Mouse (Mus musculus): ENCODE results near the gene Gm20683. TPM values are rescaled to one million over a fixed set of nuclear protein-coding genes. Genes with fewer than 3 reads are reported as not detected.

Gene Gm20683
- polyA plus RNA-seq (2015; fragmentation: Nextera tagmentation; extraction: Ambion mirVana): 1.5 and 1.9 TPM in 2 replicates

DNA sequence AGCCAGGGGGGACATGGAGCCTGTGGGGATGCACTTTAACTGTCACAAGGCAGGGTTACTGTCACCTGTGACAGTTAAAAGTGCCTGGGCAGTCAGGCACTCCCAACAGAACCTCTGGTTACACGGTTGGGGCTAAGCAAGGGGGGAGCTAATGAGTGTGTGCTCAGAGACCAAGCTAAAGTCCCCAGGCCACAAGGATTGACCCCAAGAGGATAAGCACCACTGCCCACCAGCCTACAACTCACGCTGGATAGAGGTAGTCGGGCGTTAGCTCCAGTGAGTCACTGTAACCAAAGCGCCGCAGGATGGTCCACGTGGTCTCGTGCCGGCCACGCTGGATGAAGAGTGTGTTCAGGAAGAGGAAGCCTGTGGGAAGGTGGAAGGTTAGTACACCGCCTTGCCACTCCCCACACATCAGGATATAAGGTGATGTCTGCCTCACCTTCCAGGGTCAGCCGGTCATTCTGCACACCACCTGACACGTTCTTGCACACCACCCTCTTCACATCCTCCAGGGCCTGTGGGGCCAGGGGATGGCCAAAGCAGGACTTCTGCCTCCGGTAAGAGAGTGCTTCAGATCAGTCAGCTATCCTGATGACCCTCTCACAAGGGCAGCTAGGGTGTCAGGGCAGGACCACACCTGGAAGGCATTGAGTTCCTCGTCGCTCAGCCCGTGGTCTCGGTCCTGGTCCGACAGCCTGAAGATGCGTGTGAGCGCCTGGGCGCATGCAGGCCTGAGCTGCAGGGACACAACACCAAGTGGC, at the start of gene Gm20683:
TSS of gene Gm20683 (minus strand) at position 647 of the 764 bp plus-strand sequence.
- WGBS: 92% methylated on average over 22 of the region's 22 CpGs
- H3K4me2 ChIP-seq (replicated peaks): no peak within 1 kb of the TSS
- no peak within 1 kb of the TSS for H3K27ac ChIP-seq
- no peak within 1 kb of the TSS for H3K4me3 ChIP-seq
- peaks cover 68% of the 10 kb centered on the region for H3K36me3 ChIP-seq
- no peak within 1 kb of the TSS for H3K9ac ChIP-seq
- no peaks in the 10 kb centered on the region for H3K9me3 ChIP-seq
- H3K4me1 ChIP-seq: peaks cover 34% of the 10 kb centered on the region
- no peaks in the 10 kb centered on the region for H3K27me3 ChIP-seq
- ATAC-seq (ENCODE audit: low FRiP score, low read depth): no peak

DNA sequence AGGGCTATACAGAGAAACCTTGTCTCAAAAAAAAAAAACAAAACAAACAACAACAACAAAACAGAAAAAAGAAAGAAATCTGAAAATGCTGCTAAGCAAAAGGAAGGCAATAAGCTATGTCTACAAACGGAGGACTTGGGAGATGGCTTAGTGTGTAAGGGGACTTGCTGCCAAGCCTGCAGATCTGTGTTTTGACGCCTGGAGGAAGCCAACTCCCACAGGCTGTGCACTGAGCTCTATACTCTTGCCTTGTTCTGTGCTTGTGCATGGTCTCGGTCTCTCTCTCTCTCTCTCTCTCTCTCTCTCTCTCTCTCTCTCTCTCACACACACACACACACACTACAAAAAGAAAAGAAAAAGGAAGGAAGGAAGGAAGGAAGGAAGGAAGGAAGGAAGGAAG, 47.3 kb upstream of the Gm20683 start:
- no peak overlapping the region for H3K9ac ChIP-seq
- H3K36me3 ChIP-seq: peaks cover 60% of the 10 kb centered on the region
- H3K27me3 ChIP-seq: no peaks in the 10 kb centered on the region
- H3K4me2 ChIP-seq (replicated peaks): no peak overlapping the region
- H3K9me3 ChIP-seq: no peaks in the 10 kb centered on the region
- no peak overlapping the region for H3K27ac ChIP-seq
- H3K4me3 ChIP-seq: no peak overlapping the region
- ATAC-seq (ENCODE audit: low FRiP score, low read depth): no peak
- WGBS: 89% methylated on average over 3 of the region's 3 CpGs
- H3K4me1 ChIP-seq: no peaks in the 10 kb centered on the region

DNA sequence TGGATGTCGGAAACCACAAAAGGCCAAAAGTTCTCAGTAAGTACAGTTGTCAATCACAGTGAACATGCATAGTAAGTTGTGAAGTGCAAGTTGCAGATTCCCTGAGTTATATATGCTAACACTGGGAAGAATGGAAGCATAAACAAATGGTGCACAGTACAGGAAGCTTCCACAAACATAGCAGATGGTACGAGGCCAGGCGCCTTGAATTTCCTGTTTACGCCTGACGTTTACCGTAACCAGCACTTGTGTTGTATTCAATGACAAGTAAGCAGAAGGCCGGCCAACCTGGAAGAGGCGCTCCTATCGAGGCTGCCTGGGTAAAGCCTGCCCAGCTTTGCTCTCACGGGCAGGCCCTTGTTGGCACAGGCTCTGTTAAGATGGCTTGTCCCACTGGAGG, 45.9 kb upstream of the Gm20683 start:
- Histone ChIP-seq H3K27ac (no peak overlapping the region), H3K4me1 (0 out of 2 replicates have a peak, but pooled peaks cover 1% of the 10 kb centered on the region), H3K9ac (no peak overlapping the region), H3K4me3 (no peak overlapping the region), H3K27me3 (no peaks in the 10 kb centered on the region), H3K4me2 (replicated peaks) (no peak overlapping the region), H3K9me3 (no peaks in the 10 kb centered on the region), H3K36me3 (peaks cover 74% of the 10 kb centered on the region)
- WGBS: 89% methylated on average over 10 of the region's 10 CpGs
- ATAC-seq (ENCODE audit: low FRiP score, low read depth): no peak

DNA sequence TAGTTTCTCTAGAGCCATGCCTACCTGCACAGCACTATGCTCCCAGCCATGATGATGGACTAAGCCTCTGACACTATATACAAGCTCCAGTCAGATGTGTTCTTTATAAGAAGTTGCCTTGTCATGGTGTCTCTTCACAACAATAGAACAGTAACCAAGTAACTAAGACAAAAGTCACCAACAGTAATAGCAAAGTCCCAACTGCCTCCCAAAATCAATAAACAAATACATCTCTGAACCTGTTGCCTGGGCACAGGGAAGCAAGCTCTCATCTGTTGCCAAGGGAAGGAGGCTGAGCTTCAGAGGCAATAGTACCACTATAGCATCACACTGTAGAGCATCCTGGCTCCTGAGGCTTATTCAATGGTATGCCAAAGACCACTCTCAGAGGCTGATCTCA, 45.2 kb upstream of the Gm20683 start:
- no peak for ATAC-seq (ENCODE audit: low FRiP score, low read depth)
- peaks cover 80% of the 10 kb centered on the region for H3K36me3 ChIP-seq

DNA sequence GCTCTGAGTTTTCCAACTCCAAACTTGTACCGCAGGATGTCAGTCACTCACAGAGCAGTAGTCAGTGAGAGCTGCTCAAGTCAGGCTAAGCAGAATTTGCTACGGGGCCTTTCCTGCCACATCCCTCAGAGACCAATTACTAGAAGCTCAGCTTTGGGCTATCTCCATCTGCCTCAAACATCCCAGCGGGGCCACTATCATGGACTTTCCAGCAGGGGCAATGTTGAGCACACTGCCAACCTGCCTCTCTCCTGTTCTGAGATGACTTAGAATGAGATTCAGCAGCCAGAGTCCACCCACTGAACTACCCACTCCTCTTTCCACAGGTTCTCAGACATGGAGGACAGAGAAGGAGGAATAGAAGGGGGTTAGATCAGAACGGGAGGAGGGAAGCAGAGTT, 44.1 kb upstream of the Gm20683 start:
- Histone ChIP-seq H3K27me3 (no peaks in the 10 kb centered on the region), H3K36me3 (peaks cover 80% of the 10 kb centered on the region), H3K4me2 (replicated peaks) (no peak overlapping the region), H3K4me1 (peaks cover 15% of the 10 kb centered on the region), H3K9me3 (no peaks in the 10 kb centered on the region), H3K27ac (no peak overlapping the region), H3K4me3 (no peak overlapping the region), H3K9ac (no peak overlapping the region)
- ATAC-seq (ENCODE audit: low FRiP score, low read depth): no peak
- 61% methylated on average over 4 of the region's 4 CpGs for WGBS

More for the DNA sequence above, 45.2 kb upstream of the Gm20683 start:
- H3K27me3 ChIP-seq: no peaks in the 10 kb centered on the region
- no peaks in the 10 kb centered on the region for H3K9me3 ChIP-seq
- H3K27ac ChIP-seq: no peak overlapping the region
- no peak overlapping the region for H3K4me2 ChIP-seq (replicated peaks)
- no peak overlapping the region for H3K4me3 ChIP-seq
- H3K9ac ChIP-seq: no peak overlapping the region
- H3K4me1 ChIP-seq: 0 out of 2 replicates have a peak, but pooled peaks cover 5% of the 10 kb centered on the region

DNA sequence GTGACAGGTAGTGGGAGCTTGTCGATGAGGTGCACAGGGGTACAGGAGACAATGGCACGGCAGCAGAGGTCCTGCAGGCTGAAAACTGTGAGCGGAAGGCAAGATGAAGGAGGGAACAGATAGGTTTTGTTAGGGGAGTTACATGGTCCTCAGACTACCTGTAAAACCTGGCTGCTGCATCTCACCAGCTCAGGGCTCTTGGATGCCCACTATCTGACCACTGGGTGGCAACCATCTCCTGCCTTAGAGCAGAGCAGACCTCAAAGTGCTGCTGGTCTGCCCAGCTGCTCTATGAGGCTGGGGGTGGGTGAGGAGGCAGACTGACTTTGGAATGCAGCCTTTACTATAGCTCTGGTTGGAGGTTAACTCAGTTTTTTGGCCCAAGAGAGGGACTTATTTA, 42.3 kb upstream of the Gm20683 start:
- no peak for ATAC-seq (ENCODE audit: low FRiP score, low read depth)
- Histone ChIP-seq H3K36me3 (peaks cover 73% of the 10 kb centered on the region), H3K4me3 (no peak overlapping the region), H3K4me1 (peaks cover 20% of the 10 kb centered on the region), H3K27me3 (no peaks in the 10 kb centered on the region), H3K9me3 (no peaks in the 10 kb centered on the region), H3K4me2 (replicated peaks) (no peak overlapping the region), H3K9ac (no peak overlapping the region), H3K27ac (no peak overlapping the region)
- 93% methylated on average over 3 of the region's 3 CpGs for WGBS

DNA sequence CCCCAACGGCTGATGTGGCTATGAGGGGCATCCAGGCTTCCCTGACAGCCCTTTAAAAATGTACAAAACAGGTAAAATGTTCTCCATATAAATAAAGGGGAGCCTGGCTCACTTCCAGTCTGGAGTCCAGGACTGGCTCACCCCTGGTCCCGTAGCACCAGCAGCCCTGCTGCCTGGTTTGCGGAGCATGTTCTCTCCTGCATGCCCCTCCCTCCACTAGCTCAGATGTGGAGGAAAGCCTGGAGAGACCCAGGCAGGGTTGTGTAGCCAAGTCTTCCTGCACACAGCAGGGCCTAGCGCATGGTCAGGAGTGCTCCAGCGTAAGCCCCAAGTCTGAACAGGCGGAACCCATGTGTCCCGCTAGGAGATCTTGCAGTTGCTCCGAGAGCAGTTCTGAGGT, 41.7 kb upstream of the Gm20683 start:
- no peak for ATAC-seq (ENCODE audit: low FRiP score, low read depth)
- Histone ChIP-seq H3K36me3 (peaks cover 73% of the 10 kb centered on the region), H3K9me3 (no peaks in the 10 kb centered on the region), H3K4me3 (no peak overlapping the region), H3K27ac (no peak overlapping the region), H3K4me1 (peaks cover 20% of the 10 kb centered on the region), H3K4me2 (replicated peaks) (no peak overlapping the region), H3K9ac (no peak overlapping the region), H3K27me3 (no peaks in the 10 kb centered on the region)
- WGBS: 83% methylated on average over 8 of the region's 8 CpGs

DNA sequence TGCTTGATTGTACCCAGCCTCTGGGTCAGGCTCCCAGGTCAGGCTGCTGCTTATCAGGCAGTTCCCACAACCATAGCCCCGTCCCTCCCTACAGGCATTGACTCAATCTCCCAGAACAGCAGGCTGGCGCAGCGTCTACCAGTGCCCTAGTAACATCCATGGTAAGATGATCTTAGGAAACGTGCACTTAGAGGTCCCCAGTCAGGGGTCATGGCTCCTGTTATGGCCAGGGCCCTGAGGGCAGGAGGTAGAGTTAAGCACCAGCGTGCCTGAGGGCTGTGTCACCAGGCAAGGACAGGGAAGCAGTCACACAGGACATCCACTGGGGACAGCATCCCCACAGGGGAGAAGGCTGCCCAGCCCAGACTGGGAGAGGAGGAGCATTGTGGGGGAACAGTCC, 40.7 kb upstream of the Gm20683 start:
- WGBS: 35% methylated on average over 5 of the region's 5 CpGs
- Histone ChIP-seq H3K27ac (no peak overlapping the region), H3K9me3 (no peaks in the 10 kb centered on the region), H3K4me3 (no peak overlapping the region), H3K4me2 (replicated peaks) (no peak overlapping the region), H3K9ac (no peak overlapping the region; the same call in 1 of the 2 replicates), H3K4me1 (peaks cover 20% of the 10 kb centered on the region), H3K27me3 (no peaks in the 10 kb centered on the region), H3K36me3 (peaks cover 70% of the 10 kb centered on the region)
- ATAC-seq (ENCODE audit: low FRiP score, low read depth): no peak

DNA sequence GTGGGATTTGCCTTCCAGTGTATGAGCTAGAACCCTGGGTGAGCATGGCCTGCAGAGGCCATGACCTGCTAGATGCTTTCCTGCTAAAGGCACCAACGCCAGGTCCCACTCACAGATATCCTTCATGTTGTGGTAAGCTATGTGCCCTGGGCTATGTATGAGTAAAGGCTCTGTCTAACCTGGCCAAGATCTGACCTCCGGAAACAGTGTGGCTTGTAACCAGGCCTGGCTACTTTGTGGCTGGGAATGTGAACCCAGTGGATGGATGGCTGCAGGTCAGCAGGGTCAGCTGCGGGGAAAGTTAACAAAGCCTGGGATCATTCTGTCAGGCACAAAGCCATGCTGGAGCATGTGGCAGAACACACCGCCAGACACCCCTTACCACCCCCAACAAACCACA, 40.1 kb upstream of the Gm20683 start:
- Histone ChIP-seq H3K36me3 (peaks cover 66% of the 10 kb centered on the region), H3K4me1 (peaks cover 25% of the 10 kb centered on the region), H3K4me3 (no peak overlapping the region), H3K27me3 (no peaks in the 10 kb centered on the region), H3K4me2 (replicated peaks) (no peak overlapping the region), H3K9ac (no peak overlapping the region), H3K27ac (0 out of 2 replicates have a peak overlapping the region, but pooled peaks have one; percentile 44), H3K9me3 (no peaks in the 10 kb centered on the region)
- ATAC-seq (ENCODE audit: low FRiP score, low read depth): no peak
- 23% methylated on average over 4 of the region's 4 CpGs for WGBS

DNA sequence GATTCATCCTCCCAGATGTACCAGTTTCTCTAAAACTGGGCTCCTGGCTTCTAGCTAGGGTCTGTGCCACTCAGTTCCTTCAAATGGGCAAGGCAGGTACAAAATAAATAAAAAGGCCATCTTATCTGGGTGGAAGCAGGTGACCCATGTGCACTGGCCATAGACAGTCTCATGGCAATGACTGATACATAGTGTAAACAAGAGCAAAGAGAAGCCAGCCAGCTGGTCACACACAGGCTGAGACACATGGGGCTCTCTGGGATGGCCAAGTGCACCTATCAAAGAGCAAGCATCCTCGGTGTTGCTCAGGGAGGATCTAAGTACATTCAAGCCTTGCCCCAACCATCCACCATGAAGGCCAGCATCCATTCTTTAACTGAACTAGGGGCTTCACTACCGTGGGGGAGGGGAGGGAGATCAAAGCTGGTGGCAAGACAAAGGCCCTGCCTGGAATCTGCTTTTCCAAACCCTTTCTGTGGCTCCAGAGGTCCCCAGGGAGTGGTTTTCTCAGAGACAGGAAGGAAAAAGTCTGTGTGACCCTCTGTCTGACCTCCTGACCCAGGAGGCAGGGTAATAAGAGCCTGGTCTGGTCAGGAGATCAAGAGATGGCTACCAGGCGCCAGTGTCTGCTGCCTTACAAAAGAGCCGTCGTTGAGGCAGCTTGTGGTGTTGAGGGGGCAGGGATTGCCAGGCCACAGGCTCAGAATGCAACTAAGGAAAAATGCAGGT, 39.5 kb upstream of the Gm20683 start:
- H3K36me3 ChIP-seq: peaks cover 64% of the 10 kb centered on the region

DNA sequence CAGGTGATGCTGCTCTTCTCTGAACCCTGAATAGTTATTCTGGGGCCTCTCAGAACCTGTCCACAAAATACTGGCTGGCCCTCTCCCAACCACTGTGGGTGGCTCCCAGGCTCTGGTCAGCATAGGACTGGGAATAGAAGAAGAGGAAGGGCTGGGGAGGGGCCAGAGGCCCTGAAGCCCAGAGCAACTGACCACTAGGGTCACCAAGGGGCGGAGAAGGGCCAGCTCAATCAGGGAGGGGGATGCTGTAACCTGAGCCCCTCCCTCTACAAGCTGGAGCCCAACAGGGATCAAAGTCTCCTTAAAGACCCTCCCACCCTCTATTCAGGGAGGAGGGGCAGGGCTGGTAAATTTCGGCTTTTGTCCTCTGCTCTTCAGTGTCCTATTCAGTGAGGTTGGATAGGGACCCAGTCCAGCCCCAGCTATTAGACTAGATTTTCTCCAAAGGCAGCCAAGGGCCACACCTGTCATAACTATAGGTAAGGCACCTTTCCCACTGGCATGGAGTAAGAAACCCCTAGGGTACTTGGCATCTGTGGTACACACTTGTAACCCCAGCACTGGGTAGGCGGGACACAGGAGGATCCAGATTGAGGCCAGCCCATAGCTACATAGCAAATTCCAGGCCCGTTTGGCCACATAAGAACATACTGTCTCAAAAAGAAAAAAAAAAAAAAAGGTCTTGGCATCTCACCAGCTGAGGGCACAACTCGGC, 38.8 kb upstream of the Gm20683 start, which contains the start of gene Wfikkn1:
TSS of gene Wfikkn1 (minus strand) at position 663 of the 715 bp plus-strand sequence.
- H3K27ac ChIP-seq: 0 out of 2 replicates have a peak within 1 kb of the TSS, but pooled peaks have one; percentile 44
- H3K4me2 ChIP-seq (replicated peaks): no peak within 1 kb of the TSS
- no peaks in the 10 kb centered on the region for H3K9me3 ChIP-seq
- H3K27me3 ChIP-seq: no peaks in the 10 kb centered on the region
- ATAC-seq (ENCODE audit: low FRiP score, low read depth): no peak
- peaks cover 35% of the 10 kb centered on the region for H3K4me1 ChIP-seq
- no peak within 1 kb of the TSS for H3K4me3 ChIP-seq
- 26% methylated on average over 5 of the region's 5 CpGs for WGBS
- H3K9ac ChIP-seq: peak within 1 kb of the TSS; percentile 35; the same call in 1 of the 2 replicates
- peaks cover 63% of the 10 kb centered on the region for H3K36me3 ChIP-seq

More for the DNA sequence above, 39.5 kb upstream of the Gm20683 start:
- H3K27me3 ChIP-seq: no peaks in the 10 kb centered on the region
- H3K4me2 ChIP-seq (replicated peaks): no peak overlapping the region
- WGBS: 13% methylated on average over 5 of the region's 5 CpGs
- ATAC-seq (ENCODE audit: low FRiP score, low read depth): no peak
- H3K4me3 ChIP-seq: no peak overlapping the region
- no peak overlapping the region for H3K27ac ChIP-seq
- no peak overlapping the region for H3K9ac ChIP-seq
- H3K9me3 ChIP-seq: no peaks in the 10 kb centered on the region
- H3K4me1 ChIP-seq: peaks cover 31% of the 10 kb centered on the region

DNA sequence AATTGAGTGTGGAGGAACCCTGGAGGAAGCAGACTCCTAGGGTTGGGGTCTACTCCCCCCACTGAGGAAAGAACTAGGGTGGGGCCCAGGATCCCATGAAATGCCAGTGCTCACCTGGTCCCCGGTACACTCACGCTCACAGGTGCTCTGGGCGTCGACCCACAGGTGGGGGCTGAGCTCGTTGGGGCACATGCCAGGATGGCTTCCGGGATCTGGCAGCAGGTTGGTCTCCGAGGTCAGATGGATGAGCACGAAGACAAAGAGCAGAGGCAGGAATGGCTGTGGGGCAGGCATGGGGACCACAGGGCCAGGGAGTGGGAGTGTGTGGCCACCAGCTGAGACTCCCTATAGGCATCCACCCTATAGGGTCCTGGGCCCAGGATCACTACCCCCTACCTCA, 38.2 kb upstream of the Gm20683 start:
- peaks cover 57% of the 10 kb centered on the region for H3K36me3 ChIP-seq
- WGBS: 82% methylated on average over 8 of the region's 8 CpGs

More for the DNA sequence above, 38.2 kb upstream of the Gm20683 start:
- no peaks in the 10 kb centered on the region for H3K9me3 ChIP-seq
- no peak for ATAC-seq (ENCODE audit: low FRiP score, low read depth)
- H3K4me1 ChIP-seq: peaks cover 35% of the 10 kb centered on the region
- peak overlapping the region; percentile 35; the same call in 1 of the 2 replicates for H3K9ac ChIP-seq
- no peak overlapping the region for H3K4me3 ChIP-seq
- H3K4me2 ChIP-seq (replicated peaks): no peak overlapping the region
- no peaks in the 10 kb centered on the region for H3K27me3 ChIP-seq
- H3K27ac ChIP-seq: no peak overlapping the region

Data from limb, embryonic 13.5 days (tissue).